Mouse (Mus musculus) intestine, postnatal 0 days (tissue): ENCODE measurements around the gene Lrrc56. TPM values are rescaled to one million over a fixed set of nuclear protein-coding genes. Genes with fewer than 3 reads are reported as not detected.
A peak's percentile ranks its signal among the peaks of the same experiment; 100 is the strongest.
"Not testable (repeated sequence)": the region's sequence is repeated elsewhere in the genome, so short reads cannot be mapped to it uniquely, and the experiment has no call there.

ENCODE experiments used
- ATAC-seq: fragments of 200-750 bp; cut with Nextera tagmentation; 2 replicates; pipeline ENCODE4 v1.8.0; 2017; ENCODE audit warnings: mild to moderate bottlenecking, moderate TSS enrichment, moderate library complexity
- H3K27ac ChIP-seq: fragments of 300-500 bp; sonication (generic); 2 replicates; pipeline ENCODE4 v1.5.1; 2014; ENCODE audit warnings: mild to moderate bottlenecking, low read depth, low read length, moderate library complexity
- H3K27me3 ChIP-seq: fragments of 300-500 bp; sonication (generic); replicated peaks from 2 replicates; pipeline ENCODE4 v1.6.1; 2014; ENCODE audit warnings: low read length, mixed read lengths; ENCODE audit not compliant: control insufficient read depth, insufficient read depth
- H3K36me3 ChIP-seq: fragments of 300-500 bp; sonication (generic); 2 replicates; pipeline ENCODE4 v1.6.1; 2014; ENCODE audit warnings: mild to moderate bottlenecking, moderate library complexity; ENCODE audit not compliant: control insufficient read depth, insufficient read depth
- H3K4me1 ChIP-seq: fragments of 300-500 bp; sonication (generic); replicated peaks from 2 replicates; pipeline ENCODE4 v1.6.1; 2014; ENCODE audit warnings: antibody characterized with exemption, low read length, mixed read lengths; ENCODE audit not compliant: control insufficient read depth, insufficient read depth
- H3K4me2 ChIP-seq: fragments of 300-500 bp; sonication (generic); replicated peaks from 2 replicates; pipeline ENCODE4 v1.6.1; 2014; ENCODE audit warnings: low read depth, mild to moderate bottlenecking, moderate library complexity
- H3K4me3 ChIP-seq: fragments of 300-500 bp; sonication (generic); 2 replicates; pipeline ENCODE4 v1.5.1; 2014; ENCODE audit warnings: low read depth, low read length
- H3K9ac ChIP-seq: fragments of 300-500 bp; sonication (generic); 2 replicates; pipeline ENCODE4 v1.6.1; 2014; ENCODE audit warnings: mild to moderate bottlenecking, low read depth, low read length
- H3K9me3 ChIP-seq: fragments of 300-500 bp; sonication (generic); 2 replicates; pipeline ENCODE4 v1.6.1; 2016; ENCODE audit warnings: mixed run types; ENCODE audit not compliant: control insufficient read depth
- CTCF ChIP-seq: sonication (generic); IDR thresholded peaks from 2 replicates; pipeline ENCODE4 v1.5.1; 2016; ENCODE audit warnings: low read depth, mild to moderate bottlenecking, control low read depth, antibody characterized with exemption, moderate library complexity
- WGBS: fragments of 180-500 bp; shearing (Covaris S2); extraction: QIAGEN DNeasy Blood & Tissue Kit; methylation state at CpG from one replicate; pipeline ENCODE4 v1.1.7; 2014; 5-methylcytosine and 5-hydroxymethylcytosine counted together
- microRNA counts: library from miRNA; unstranded; fragments of <30 nt; microRNA quantifications from one replicate; lab custom pipeline; 2016
- microRNA-seq: library from miRNA; unstranded; fragments of <30 nt; microRNA quantifications from one replicate; pipeline ENCODE4, GENCODE M21; 2016
- polyA plus RNA-seq: library from polyadenylated mRNA; unstranded; fragments of >200 nt; fragmentation: Nextera tagmentation; extraction: Ambion mirVana; gene quantifications from 2 replicates; pipeline ENCODE4 v1.2.1, GENCODE M21; 2015

The Lrrc56 gene
- polyA plus RNA-seq, 1 experiment from 2014 or later = 3.2 TPM

- no peak for ATAC-seq
- Histone ChIP-seq H3K4me2 (peak overlapping the region; percentile 79), H3K9me3 (no peaks in the 10 kb centered on the region), H3K9ac (no peak overlapping the region), H3K27ac (no peak overlapping the region), H3K4me1 (0 out of 2 replicates have a peak, but pooled peaks cover 4% of the 10 kb centered on the region), H3K4me3 (no peak overlapping the region), H3K27me3 (no peaks in the 10 kb centered on the region), H3K36me3 (peaks cover 47% of the 10 kb centered on the region)
- TF ChIP-seq CTCF = no peak
- WGBS = 95% methylated on average over 4 of the region's 4 CpGs
These were observed 36.6 kb downstream of the Lrrc56 start for GRCm38 (mm10) chr7:141230570-141230969.

GRCm38 (mm10) chr7:141231111-141231510 is 37.2 kb downstream of the Lrrc56 start:
- H3K9ac ChIP-seq = no peak overlapping the region
- no peaks in the 10 kb centered on the region for H3K27me3 ChIP-seq
- H3K4me3 ChIP-seq = no peak overlapping the region
- 88% methylated on average over 3 of the region's 3 CpGs for WGBS
- H3K9me3 ChIP-seq = no peaks in the 10 kb centered on the region
- H3K36me3 ChIP-seq = peaks cover 52% of the 10 kb centered on the region
- no peak for ATAC-seq
- no peak overlapping the region for H3K4me2 ChIP-seq
- TF ChIP-seq CTCF = no peak
- no peak overlapping the region for H3K27ac ChIP-seq
- 0 out of 2 replicates have a peak, but pooled peaks cover 4% of the 10 kb centered on the region for H3K4me1 ChIP-seq

- Histone ChIP-seq H3K4me1 (0 out of 2 replicates have a peak, but pooled peaks cover 4% of the 10 kb centered on the region), H3K27me3 (no peaks in the 10 kb centered on the region), H3K36me3 (peaks cover 55% of the 10 kb centered on the region), H3K9me3 (no peaks in the 10 kb centered on the region), H3K4me2 (no peak overlapping the region), H3K9ac (no peak overlapping the region), H3K4me3 (no peak overlapping the region), H3K27ac (no peak overlapping the region)
- ATAC-seq = no peak
- WGBS = 86% methylated on average over 8 of the region's 10 CpGs
- TF ChIP-seq CTCF = no peak
These were observed 37.6 kb downstream of the Lrrc56 start for GRCm38 (mm10) chr7:141231551-141231950.

GRCm38 (mm10) chr7:141250486-141250885 is 56.5 kb downstream of the Lrrc56 start:
- ATAC-seq, H3K4me2 ChIP-seq, H3K27me3 ChIP-seq, H3K27ac ChIP-seq, H3K4me1 ChIP-seq, H3K4me3 ChIP-seq, H3K9ac ChIP-seq, H3K9me3 ChIP-seq: not testable (repeated sequence)
- WGBS = 68% methylated on average over 4 of the region's 4 CpGs
- H3K36me3 ChIP-seq = peaks cover 88% of the 10 kb centered on the region

GRCm38 (mm10) chr7:141256159-141256558 is 62.2 kb downstream of the Lrrc56 start:
- no peaks in the 10 kb centered on the region for H3K27me3 ChIP-seq
- 88% methylated on average over 10 of the region's 10 CpGs for WGBS
- H3K4me1 ChIP-seq = no peaks in the 10 kb centered on the region
- no peak overlapping the region for H3K4me3 ChIP-seq
- TF ChIP-seq CTCF = no peak
- H3K9ac ChIP-seq = no peak overlapping the region
- ATAC-seq = no peak
- no peaks in the 10 kb centered on the region for H3K9me3 ChIP-seq
- peaks cover 87% of the 10 kb centered on the region for H3K36me3 ChIP-seq
- H3K4me2 ChIP-seq = no peak overlapping the region
- H3K27ac ChIP-seq = no peak overlapping the region

MicroRNAs encoded within 50 kb of the gene (microRNA counts, 519-probe panel; counts per million panel counts)
- microRNA mmu-miR-210 (lab: Ali Mortazavi, UCI) = 4,121 counts per million, percentile 58 among the panel's probes with 10 or more counts

Small RNA genes within 50 kb of the gene (microRNA-seq; reads per million reads assigned to microRNA genes)
- gene Mir210 = 449 reads per million, percentile 67 among the genes with 10 or more reads in this experiment

Other genes starting within 250 kb of the Lrrc56 start
- gene Ifitm5, start 243.9 kb upstream of the Lrrc56 start, polyA plus RNA-seq = 0.34 and 0.75 TPM in 2 replicates
- 0.38 TPM in 1 of 2 replicates, not detected in the other for gene Gm45717, start 238.2 kb upstream of the Lrrc56 start, polyA plus RNA-seq
- gene Ifitm2, start 238.2 kb upstream of the Lrrc56 start, polyA plus RNA-seq = 686 and 738 TPM in 2 replicates
- 122 and 133 TPM in 2 replicates for gene Ifitm1, start 226.9 kb upstream of the Lrrc56 start, polyA plus RNA-seq
- gene Ifitm3, start 183.4 kb upstream of the Lrrc56 start, polyA plus RNA-seq = 324 and 334 TPM in 2 replicates
- 0.93 and 1.0 TPM in 2 replicates for gene Ifitm6, start 176.2 kb upstream of the Lrrc56 start, polyA plus RNA-seq
- gene Gm17387, start 165.0 kb upstream of the Lrrc56 start, polyA plus RNA-seq = not detected in 2 replicates
- 1.9 and 2.9 TPM in 2 replicates for gene B4galnt4, start 133.1 kb upstream of the Lrrc56 start, polyA plus RNA-seq
- 35.3 and 38.6 TPM in 2 replicates for gene Pkp3, start 115.9 kb upstream of the Lrrc56 start, polyA plus RNA-seq
- 42.1 and 43.2 TPM in 2 replicates for gene Sigirr, start 93.6 kb upstream of the Lrrc56 start, polyA plus RNA-seq
- 46.8 and 50.1 TPM in 2 replicates for gene Ano9, start 76.4 kb upstream of the Lrrc56 start, polyA plus RNA-seq
- 36.6 and 37.7 TPM in 2 replicates for gene Ptdss2, start 71.8 kb upstream of the Lrrc56 start, polyA plus RNA-seq
- 133 and 141 TPM in 2 replicates for gene Rnh1, start 21.3 kb upstream of the Lrrc56 start, polyA plus RNA-seq
- gene Hras, start 152 bp upstream of the Lrrc56 start, polyA plus RNA-seq = 71.8 and 72.3 TPM in 2 replicates
- 2.7 and 3.4 TPM in 2 replicates for gene Lmntd2, start 19.9 kb downstream of the Lrrc56 start, polyA plus RNA-seq
- gene Rassf7, start 21.7 kb downstream of the Lrrc56 start, polyA plus RNA-seq = 47.6 and 52.7 TPM in 2 replicates
- gene Phrf1, start 34.6 kb downstream of the Lrrc56 start, polyA plus RNA-seq = 24.7 and 27.8 TPM in 2 replicates
- gene Irf7, start 72.3 kb downstream of the Lrrc56 start, polyA plus RNA-seq = 120 and 124 TPM in 2 replicates
- gene Cdhr5, start 82.6 kb downstream of the Lrrc56 start, polyA plus RNA-seq = 914 and 971 TPM in 2 replicates
- 348 and 368 TPM in 2 replicates for gene Sct, start 85.0 kb downstream of the Lrrc56 start, polyA plus RNA-seq
- 0.33 and 0.38 TPM in 2 replicates for gene Drd4, start 97.8 kb downstream of the Lrrc56 start, polyA plus RNA-seq
- gene Deaf1, start 133.5 kb downstream of the Lrrc56 start, polyA plus RNA-seq = 52.8 and 55.7 TPM in 2 replicates
- 21.8 and 23.3 TPM in 2 replicates for gene Tmem80, start 133.6 kb downstream of the Lrrc56 start, polyA plus RNA-seq
- 234 and 248 TPM in 2 replicates for gene Eps8l2, start 144.7 kb downstream of the Lrrc56 start, polyA plus RNA-seq
- 706 and 711 TPM in 2 replicates for gene Taldo1, start 198.0 kb downstream of the Lrrc56 start, polyA plus RNA-seq
- gene Gatd1, start 220.0 kb downstream of the Lrrc56 start, polyA plus RNA-seq = 34.3 and 37.1 TPM in 2 replicates
- gene Cend1, start 235.3 kb downstream of the Lrrc56 start, polyA plus RNA-seq = 2.7 and 3.3 TPM in 2 replicates
- gene Slc25a22, start 243.7 kb downstream of the Lrrc56 start, polyA plus RNA-seq = 65.8 and 67.7 TPM in 2 replicates
- gene Pidd1, start 249.9 kb downstream of the Lrrc56 start, polyA plus RNA-seq = 1.4 and 1.6 TPM in 2 replicates